Mouse (Mus musculus): ENCODE measurements around the gene Cenpu.

Cenpu gene

GRCm38 (mm10) chr8:46599314-46599904 is 47.6 kb downstream of the Cenpu start:
- no peak for DNase-seq (ENCODE audit: low spot score)

GRCm38 (mm10) chr8:46600959-46601707 is 49.3 kb downstream of the Cenpu start:
- DNase-seq (ENCODE audit: low spot score): no peak

- no peak for DNase-seq (ENCODE audit: low spot score)
Measured at GRCm38 (mm10) chr8:46603587-46603986, 51.8 kb downstream of the Cenpu start.

- no peak for DNase-seq (ENCODE audit: low spot score)
Measured at GRCm38 (mm10) chr8:46606930-46607329, 55.1 kb downstream of the Cenpu start.

- no peak for DNase-seq (ENCODE audit: low spot score)
Measured at GRCm38 (mm10) chr8:46611557-46611956, 59.7 kb downstream of the Cenpu start.

- no peak for DNase-seq (ENCODE audit: low spot score)
Measured at GRCm38 (mm10) chr8:46612913-46613312, 61.1 kb downstream of the Cenpu start.

DNA sequence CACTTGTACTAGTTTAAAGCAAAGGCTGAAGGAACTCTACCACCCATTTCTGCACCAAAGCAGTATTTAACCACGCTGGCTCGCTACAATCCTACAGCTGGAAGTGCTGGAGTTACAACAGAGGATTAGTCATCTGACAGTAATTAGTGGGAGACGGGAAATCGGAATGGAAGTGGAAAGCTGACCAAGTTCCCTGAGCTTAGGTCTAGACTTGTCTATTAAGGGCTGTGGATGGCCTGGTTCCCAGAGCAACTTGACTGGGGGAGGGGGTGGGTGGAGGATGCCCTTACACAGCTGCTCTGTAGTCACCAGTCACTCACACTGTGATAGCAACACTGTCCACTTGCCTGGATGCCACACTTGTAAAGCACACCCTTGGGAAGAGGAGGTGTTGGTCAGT is 61.5 kb downstream of the Cenpu start:
- no peak for DNase-seq (ENCODE audit: low spot score)

DNA sequence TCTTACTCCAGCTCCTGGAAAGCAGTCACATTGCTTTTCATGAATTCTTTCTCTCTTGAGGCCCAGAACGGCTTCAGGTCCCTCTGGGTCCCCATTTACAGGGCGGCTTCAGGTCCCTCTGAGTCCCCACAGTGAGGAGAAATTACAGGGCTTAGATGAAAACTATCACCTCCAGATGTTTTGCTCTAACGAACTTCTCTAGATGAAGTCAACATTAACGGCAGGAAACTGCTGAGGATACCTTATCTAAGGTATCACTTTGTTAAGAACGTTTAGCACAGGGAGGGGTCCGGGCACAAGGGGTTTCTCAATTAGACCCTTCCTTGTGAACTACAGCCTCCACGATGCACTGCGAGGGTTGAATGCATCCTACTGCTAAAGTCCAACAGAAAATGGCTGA is 64.1 kb downstream of the Cenpu start:
- no peak for DNase-seq (ENCODE audit: low spot score)

- peak; percentile 97 for DNase-seq (ENCODE audit: low spot score)
Measured at GRCm38 (mm10) chr8:46616879-46617689, 65.3 kb downstream of the Cenpu start, which contains the start of the genes Primpol and Casp3. Primpol (minus strand) TSS chr8:46617212. Casp3 (plus strand) TSS chr8:46617291.

GRCm38 (mm10) chr8:46617690-46618620 is 66.1 kb downstream of the Cenpu start:
- DNase-seq (ENCODE audit: low spot score): no peak

- no peak for DNase-seq (ENCODE audit: low spot score)
Measured at GRCm38 (mm10) chr8:46618639-46619320, 67.0 kb downstream of the Cenpu start.

- DNase-seq (ENCODE audit: low spot score): no peak
Measured at GRCm38 (mm10) chr8:46622446-46623270, 70.8 kb downstream of the Cenpu start.

DNA sequence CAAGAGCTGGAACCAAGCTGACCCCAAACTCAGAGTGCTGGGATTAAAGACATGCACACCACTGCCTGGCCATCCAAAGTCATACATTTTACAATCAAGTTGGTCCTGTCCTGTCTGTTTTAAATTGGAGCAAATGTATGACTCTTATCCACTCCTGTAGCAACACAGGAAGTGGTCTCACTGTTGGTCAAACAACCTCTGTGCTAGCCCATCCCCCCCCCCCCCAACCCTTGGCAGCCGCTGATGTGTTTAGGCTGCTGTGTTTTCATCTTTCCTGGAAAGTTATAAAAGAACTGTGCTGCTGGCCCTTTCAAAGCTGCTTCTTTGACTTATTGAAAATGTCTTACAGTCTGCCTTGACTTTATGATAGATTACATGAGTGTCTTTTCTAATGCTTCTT is 73.3 kb downstream of the Cenpu start:
- DNase-seq (ENCODE audit: low spot score): no peak

DNA sequence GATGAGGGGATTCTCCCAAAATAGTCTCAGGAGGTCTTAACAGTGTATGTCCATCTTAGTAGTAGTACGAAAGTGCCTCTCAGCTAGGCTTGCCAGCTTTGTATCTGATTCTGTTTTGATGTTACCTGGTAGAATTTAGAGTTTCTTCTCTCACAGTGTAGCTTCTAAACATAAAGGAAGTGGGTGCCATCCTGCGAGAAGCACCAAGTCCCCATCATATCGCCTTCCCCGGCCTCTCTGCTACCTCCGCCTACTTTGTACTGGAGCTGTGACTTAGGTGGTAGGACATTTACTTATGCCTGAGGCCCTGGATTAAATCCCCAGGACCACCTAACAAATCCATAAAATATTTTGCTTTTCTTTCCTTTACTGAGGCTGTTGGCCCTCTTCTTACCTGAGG is 74.8 kb downstream of the Cenpu start:
- DNase-seq (ENCODE audit: low spot score): no peak

DNA sequence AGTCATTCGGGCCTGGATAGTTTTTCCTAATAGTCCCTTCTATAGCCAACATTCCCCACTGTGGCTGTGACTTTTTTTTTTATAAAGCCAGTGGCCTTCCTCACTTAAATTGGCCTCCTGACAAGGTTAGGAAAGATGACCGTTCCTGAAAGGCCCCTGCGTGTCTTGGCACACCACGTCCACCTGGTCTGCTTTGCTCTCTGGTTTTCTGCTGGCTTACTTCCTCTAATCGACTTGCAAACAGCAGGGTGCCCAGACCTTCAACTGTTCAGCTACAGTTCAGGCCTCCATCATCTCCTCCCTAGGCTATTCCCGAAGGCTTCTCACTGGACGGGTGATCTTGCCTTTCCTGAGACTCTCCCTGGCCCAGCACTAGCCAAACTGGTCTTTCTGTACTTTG is 76.1 kb downstream of the Cenpu start:
- DNase-seq (ENCODE audit: low spot score): no peak

DNA sequence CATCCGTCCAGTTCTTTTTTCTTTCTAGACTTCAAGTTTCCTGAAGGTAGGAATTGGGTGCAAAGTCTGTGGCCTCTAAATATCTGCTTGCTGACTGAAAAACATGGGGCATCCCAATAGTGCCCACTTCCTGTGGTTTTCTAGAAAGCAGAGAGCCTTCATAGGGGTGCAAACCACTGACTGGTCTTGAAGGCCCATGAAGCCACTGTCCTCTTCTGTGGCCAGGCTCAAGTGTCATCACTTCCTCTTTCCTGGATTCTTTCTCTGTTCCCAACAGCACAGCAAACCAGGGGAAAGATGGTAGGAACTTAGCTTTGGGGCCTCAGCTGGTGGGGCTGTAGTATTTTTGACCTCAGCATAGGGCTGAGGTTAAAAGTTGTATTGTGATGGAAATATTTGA is 76.8 kb downstream of the Cenpu start:
- no peak for DNase-seq (ENCODE audit: low spot score)
